Mouse (Mus musculus) ovary, postnatal 10 days (tissue): ENCODE measurements around the gene Add2.

Source experiments
- DNase-seq: peaks from one replicate; pipeline ENCODE4 v3.0.0; 2022; ENCODE audit warnings: low spot score

Gene Add2

GRCm38 (mm10) chr6:86048509-86048908 is 20.0 kb downstream of the Add2 start:
- DNase-seq = no peak

- DNase-seq = no peak
These were observed 22.2 kb downstream of the Add2 start for GRCm38 (mm10) chr6:86050586-86051268.

GRCm38 (mm10) chr6:86052032-86052459 is 23.6 kb downstream of the Add2 start:
- DNase-seq = no peak

DNA sequence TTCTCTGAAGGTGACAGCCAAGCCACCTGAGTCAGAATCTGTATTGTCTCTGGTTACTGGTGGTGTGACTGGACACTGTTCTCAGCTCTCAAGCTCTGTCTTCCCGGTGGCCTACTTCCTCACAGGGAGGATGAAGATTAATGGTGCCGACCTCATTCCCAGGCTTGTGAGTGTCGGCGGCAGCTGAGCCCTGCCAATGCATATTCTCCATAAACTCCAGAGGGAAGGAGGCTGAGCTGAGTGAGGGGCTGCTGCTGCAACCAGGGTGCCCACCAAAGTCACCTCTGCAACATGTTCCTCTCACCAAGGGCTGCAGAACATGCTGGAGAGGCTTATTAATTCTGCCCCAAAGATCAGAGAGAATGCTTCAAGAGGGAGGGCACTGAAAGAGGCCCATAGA is 24.1 kb downstream of the Add2 start:
- no peak for DNase-seq

- DNase-seq = no peak
These were observed 24.6 kb downstream of the Add2 start for GRCm38 (mm10) chr6:86053099-86053498.

- DNase-seq = no peak
These were observed 25.1 kb downstream of the Add2 start for GRCm38 (mm10) chr6:86053594-86053993.

- DNase-seq = no peak
These were observed 30.0 kb downstream of the Add2 start for GRCm38 (mm10) chr6:86058475-86058874.

DNA sequence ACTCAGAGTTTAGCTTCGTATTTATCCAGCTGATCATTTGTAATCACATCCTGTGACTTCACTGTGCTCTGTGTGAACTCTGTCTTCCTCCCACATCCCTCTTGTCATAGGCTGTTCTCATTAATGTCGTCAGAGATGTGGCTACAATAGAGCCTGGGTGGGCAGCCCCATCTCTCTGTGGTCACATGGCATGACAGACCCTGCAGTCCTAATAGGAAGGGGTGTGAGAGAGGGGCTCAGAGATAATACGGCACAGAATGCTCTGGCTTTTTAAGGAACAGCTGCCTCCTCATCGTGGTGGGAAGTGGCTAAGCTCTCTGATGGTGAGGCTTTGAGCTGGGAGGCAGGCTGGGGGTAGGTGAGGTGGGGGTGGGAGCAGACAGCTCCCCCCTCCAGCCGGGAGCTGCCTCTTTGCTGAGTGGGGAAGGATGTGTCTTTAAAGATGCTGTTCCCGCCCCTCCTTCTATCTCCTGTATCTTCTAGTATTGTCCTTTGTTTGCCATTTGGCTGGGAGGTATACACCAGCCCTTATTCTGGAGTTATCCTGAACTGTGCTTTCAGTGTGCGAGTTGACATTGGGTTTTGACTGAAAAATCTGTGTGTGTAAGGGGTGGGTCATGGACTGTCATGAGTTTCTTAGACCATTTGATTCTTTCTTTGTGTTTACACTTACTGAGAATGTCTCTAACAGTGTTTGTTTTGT is 30.8 kb downstream of the Add2 start:
- DNase-seq = no peak

GRCm38 (mm10) chr6:86060170-86060569 is 31.7 kb downstream of the Add2 start:
- DNase-seq = no peak

DNA sequence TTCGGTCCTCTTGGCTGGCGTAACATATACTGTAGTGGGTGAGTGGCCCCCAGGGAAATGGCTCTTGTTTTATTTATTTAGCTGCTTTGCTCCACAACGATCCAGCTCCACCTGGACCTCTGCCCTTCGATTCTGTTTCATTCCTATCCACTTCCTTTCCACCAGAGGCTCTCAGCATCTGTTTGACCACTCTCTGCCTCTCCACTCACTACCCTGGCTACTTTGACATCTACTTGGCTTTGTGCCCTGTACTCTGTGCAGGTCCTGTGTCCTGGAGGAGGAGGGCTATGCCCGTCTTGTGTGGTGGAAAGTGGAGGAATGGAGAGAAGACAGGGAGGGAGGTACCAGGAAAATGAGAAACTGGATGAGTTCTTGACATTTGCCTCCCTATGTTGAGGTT is 33.7 kb downstream of the Add2 start:
- DNase-seq = no peak

DNA sequence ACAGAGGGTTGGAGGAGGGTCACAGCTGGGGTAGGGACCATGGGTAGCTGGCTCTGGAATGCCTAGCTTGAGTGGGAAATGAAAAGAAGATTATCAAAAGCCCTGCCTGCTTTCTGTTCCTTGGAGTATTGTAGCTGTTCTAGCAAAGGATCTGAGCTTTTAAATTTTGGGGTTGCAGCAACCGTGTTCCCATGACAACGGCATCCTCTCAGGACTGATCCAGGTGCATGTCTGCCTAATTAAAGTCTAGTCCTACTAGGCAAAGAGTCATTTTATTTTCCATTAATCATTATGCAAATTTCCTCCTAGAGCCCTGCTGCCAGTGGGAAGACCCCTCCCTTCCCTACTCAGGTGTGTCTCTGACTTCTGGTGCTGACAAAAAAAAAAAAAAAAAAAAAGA is 34.2 kb downstream of the Add2 start:
- no peak for DNase-seq

- DNase-seq = no peak
These were observed 36.0 kb downstream of the Add2 start for GRCm38 (mm10) chr6:86064318-86065016.

DNA sequence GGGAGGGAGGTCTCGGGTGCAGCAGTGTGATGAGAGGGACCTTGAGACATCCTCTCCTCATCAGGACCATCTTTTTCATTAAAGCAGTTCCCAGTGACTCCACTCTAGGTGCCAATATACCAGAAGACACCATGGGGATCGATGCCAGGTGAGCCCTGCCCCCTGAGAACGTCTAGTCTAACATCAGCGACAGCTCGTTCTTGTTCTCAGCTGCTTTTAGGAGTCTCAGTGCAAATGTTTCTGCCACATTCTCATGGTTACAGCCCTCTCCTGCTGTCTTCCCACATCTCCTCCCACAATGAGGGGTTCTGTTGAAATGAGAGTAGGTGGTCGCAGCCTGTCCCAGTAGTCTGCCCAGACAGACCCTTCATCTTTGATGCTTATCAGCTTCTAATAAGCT is 38.2 kb downstream of the Add2 start:
- no peak for DNase-seq

DNA sequence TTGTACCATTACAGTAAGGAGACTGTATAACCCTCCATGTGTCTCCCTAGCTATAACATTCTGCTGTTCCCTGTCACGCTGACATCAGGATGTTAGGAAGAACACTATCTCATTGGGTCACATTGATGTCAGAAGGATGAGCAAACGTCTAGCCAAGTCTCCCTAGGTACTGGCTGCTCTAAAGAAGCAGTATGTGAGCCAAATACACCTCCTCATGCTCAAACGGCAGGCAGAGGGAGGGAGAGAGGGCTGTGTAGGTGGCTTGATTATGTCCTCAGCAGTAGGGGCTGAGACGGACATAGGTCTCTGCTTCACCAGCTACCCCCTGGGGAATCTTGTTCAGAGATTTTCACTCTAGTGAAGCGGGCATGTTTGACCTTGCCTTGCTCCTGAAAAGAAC is 38.7 kb downstream of the Add2 start:
- DNase-seq = no peak

GRCm38 (mm10) chr6:86069009-86069408 is 40.5 kb downstream of the Add2 start:
- no peak for DNase-seq

DNA sequence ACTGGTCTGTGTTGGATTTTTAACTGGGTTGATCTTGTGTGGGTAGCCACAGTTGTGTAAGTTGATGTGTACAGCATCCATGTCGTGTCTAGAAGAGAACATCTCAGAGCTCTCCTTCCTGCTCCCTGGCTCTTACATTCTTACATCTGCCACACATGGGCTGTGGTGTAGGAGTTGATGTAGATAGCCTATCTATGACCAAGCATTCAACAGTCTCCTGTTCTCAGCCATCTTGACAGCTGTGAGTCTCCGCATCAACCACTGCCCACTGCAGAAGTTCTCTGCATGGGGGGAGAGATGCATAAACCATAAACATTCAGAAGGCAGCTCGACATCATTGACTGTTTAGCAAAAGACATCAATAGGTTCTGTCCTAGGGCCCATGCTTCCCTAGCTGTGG is 41.4 kb downstream of the Add2 start:
- DNase-seq = no peak

GRCm38 (mm10) chr6:86070277-86070676 is 41.8 kb downstream of the Add2 start:
- DNase-seq = no peak

- DNase-seq = no peak
These were observed 45.4 kb downstream of the Add2 start for GRCm38 (mm10) chr6:86073882-86074281.

DNA sequence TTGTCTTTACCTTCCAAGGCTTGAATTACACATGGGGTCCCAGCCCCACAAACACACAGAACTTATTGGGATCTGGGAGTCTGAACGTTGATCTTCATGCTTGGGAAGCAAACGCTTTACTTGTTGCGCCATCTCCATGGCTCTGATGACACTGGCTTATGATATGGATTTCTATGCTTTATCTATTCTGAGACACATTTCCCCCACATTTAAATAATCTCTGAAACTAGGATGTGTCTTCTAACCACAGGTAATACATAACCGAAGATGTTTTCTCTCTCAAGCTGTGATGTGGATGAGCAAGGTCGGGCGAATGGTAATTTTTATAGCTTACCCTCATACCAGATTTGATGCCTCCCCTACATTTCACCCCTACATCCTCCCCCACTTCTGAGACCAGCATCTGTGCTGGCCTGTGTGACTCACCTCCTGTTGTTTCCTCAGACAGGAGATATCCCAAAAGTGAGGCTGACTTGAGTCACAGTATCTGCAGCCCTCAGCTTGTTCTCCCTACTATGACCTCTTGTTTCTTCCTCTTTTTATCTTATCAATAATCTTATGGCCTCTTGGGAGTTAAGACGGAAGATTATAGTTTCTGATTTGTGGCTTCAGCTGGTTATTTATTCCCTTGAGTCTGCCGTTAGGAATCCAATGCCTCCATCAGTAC is 46.2 kb downstream of the Add2 start:
- DNase-seq = no peak

DNA sequence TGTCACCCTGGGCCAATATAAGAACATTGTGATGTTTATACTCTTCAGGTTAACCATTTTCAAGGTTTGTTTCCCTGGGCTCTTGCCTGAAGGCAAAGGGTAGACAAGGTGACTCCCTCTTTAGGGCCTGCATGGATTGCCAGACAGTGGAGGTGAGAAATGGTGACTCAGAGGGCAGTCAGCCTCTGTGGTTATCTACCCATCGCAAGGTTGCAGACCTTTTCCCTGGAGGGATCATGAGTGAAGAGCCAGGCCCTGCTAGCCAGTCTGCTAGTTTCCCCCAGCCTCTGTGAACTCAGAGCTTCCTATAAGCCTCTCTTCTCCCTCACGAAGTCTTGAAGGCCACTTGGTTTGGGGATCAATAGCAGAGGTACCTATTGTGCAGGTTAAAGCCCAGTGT is 48.0 kb downstream of the Add2 start:
- DNase-seq = no peak

GRCm38 (mm10) chr6:86077880-86078279 is 49.4 kb downstream of the Add2 start:
- no peak for DNase-seq

DNA sequence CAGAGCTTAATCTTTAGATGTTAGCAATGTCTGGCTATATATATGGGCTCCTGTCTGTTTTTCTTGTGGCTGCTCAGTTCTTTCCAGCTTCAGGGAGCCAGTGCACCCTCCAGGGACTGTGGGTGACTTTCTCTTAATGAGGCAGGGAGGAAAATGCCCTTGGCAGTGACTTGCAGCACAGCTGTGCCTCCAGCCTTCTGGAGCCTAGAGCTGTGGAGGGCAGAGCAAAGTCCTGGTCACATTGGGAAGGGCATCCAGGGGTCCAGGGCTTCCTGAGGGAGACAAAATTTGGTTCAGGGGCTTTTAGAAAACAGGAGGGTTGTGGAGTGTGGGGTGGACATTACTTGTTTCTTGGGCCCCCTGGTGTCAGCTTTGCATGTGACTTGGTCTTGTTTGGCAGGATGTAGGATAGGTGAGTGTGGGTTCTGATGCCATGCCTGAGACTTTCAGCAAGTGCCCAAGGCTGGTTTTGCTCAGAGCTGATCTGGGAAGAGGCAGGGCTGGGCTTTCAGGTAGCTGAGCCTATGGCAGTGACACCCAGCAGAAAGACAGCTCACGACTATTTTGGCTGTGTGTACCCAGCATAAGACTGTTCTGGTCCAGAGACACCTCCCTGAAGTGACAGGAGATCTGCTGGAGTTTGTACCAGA is 50.0 kb downstream of the Add2 start:
- no peak for DNase-seq
